Mouse (Mus musculus) midbrain, postnatal 0 days (tissue): Measurements from ENCODE around the gene Pnrc1. TPM values are rescaled to one million over a fixed set of nuclear protein-coding genes. Genes with fewer than 3 reads are reported as not detected.

Experiments used
- ATAC-seq: fragments of 200-750 bp; cut with Nextera tagmentation; 2 replicates; pipeline ENCODE4 v1.8.0; 2017; ENCODE audit warnings: moderate number of reproducible peaks, mild to moderate bottlenecking, moderate TSS enrichment, moderate library complexity; ENCODE audit not compliant: low FRiP score
- DNase-seq: peaks from one replicate; pipeline ENCODE4 v3.0.0-alpha.2; 2015; ENCODE audit warnings: low spot score
- H3K27ac ChIP-seq: fragments of 300-500 bp; sonication (generic); 2 replicates; pipeline ENCODE4 v1.5.1; 2014; ENCODE audit warnings: low read depth, mild to moderate bottlenecking, low read length, mixed read lengths
- H3K27me3 ChIP-seq: fragments of 300-500 bp; sonication (generic); 2 replicates; pipeline ENCODE4 v1.6.1; 2014; ENCODE audit warnings: low read length, control low read depth, mixed read lengths; ENCODE audit not compliant: insufficient read depth
- H3K36me3 ChIP-seq: fragments of 300-500 bp; sonication (generic); 2 replicates; pipeline ENCODE4 v1.6.1; 2014; ENCODE audit warnings: low read length, control low read depth, mixed read lengths; ENCODE audit not compliant: insufficient read depth
- H3K4me1 ChIP-seq: fragments of 300-500 bp; sonication (generic); 2 replicates; pipeline ENCODE4 v1.6.1; 2014; ENCODE audit warnings: mild to moderate bottlenecking, control low read depth, antibody characterized with exemption, low read length, mixed read lengths; ENCODE audit not compliant: insufficient read depth
- H3K4me2 ChIP-seq: fragments of 300-500 bp; sonication (generic); 2 replicates; pipeline ENCODE4 v1.6.1; 2014; ENCODE audit warnings: low read depth, mild to moderate bottlenecking, low read length, mixed read lengths; ENCODE audit not compliant: poor library complexity, severe bottlenecking
- H3K4me3 ChIP-seq: fragments of 300-500 bp; sonication (generic); 2 replicates; pipeline ENCODE4 v1.5.1; 2014; ENCODE audit warnings: low read depth, mild to moderate bottlenecking, low read length, moderate library complexity
- H3K9ac ChIP-seq: fragments of 300-500 bp; sonication (generic); replicated peaks from 2 replicates; pipeline ENCODE4 v1.6.1; 2014; ENCODE audit warnings: mild to moderate bottlenecking, low read length, moderate library complexity, mixed read lengths; ENCODE audit not compliant: poor library complexity, severe bottlenecking
- H3K9me3 ChIP-seq: fragments of 300-500 bp; sonication (generic); 2 replicates; pipeline ENCODE4 v1.6.1; 2016; ENCODE audit warnings: low read length, control low read depth
- CTCF ChIP-seq: IDR thresholded peaks from 2 replicates; pipeline ENCODE4 v1.5.1; 2016; ENCODE audit warnings: antibody characterized with exemption, mild to moderate bottlenecking
- WGBS: fragments of 180-500 bp; shearing (Covaris S2); extraction: QIAGEN DNeasy Blood & Tissue Kit; methylation state at CpG from one replicate; pipeline ENCODE4 v1.1.7; 2014; 5-methylcytosine and 5-hydroxymethylcytosine counted together
- polyA plus RNA-seq: library from polyadenylated mRNA; unstranded; fragments of >200 nt; fragmentation: Nextera tagmentation; extraction: Ambion mirVana; gene quantifications from 2 replicates; pipeline ENCODE4 v1.2.1, GENCODE M21; 2015
- total RNA-seq: library from RNA; depleted of rRNA; stranded (reverse); fragments of >200 nt; gene quantifications from 2 replicates; pipeline ENCODE4 v1.2.3, GENCODE M21; 2014; rRNA removed

The Pnrc1 gene
- total and polyA plus RNA-seq, 2 experiments from 2014 or later: 43.6 to 91.3 TPM

DNA sequence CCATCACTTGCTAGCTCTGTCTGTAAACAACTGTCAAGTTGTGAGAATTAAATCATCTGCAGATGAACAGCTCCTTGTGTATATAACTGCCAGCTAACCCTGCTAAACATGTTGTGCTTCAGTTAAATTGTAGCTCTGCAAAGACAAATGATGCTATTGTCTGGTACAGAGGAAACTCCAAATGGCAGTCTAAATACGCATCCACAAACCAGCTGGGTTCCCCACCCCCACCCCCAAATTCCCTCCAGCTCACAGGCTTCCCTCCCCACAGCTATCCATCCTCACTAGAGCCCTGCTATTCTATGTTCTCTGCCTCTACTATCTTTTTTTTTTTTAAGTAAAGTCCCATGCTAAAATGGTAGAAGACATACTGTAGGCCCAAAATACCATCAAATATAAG, 68.1 kb downstream of the Pnrc1 start:
- Histone ChIP-seq H3K27me3 (no peaks in the 10 kb centered on the region), H3K4me2 (no peak overlapping the region), H3K36me3 (peaks cover 6% of the 10 kb centered on the region), H3K4me1 (no peaks in the 10 kb centered on the region), H3K9ac (no peak overlapping the region), H3K9me3 (no peaks in the 10 kb centered on the region), H3K27ac (no peak overlapping the region), H3K4me3 (no peak overlapping the region)
- ATAC-seq: no peak
- WGBS: 63% methylated on average over 1 of the region's 1 CpGs
- no peak for DNase-seq
- no peak for TF ChIP-seq CTCF

DNA sequence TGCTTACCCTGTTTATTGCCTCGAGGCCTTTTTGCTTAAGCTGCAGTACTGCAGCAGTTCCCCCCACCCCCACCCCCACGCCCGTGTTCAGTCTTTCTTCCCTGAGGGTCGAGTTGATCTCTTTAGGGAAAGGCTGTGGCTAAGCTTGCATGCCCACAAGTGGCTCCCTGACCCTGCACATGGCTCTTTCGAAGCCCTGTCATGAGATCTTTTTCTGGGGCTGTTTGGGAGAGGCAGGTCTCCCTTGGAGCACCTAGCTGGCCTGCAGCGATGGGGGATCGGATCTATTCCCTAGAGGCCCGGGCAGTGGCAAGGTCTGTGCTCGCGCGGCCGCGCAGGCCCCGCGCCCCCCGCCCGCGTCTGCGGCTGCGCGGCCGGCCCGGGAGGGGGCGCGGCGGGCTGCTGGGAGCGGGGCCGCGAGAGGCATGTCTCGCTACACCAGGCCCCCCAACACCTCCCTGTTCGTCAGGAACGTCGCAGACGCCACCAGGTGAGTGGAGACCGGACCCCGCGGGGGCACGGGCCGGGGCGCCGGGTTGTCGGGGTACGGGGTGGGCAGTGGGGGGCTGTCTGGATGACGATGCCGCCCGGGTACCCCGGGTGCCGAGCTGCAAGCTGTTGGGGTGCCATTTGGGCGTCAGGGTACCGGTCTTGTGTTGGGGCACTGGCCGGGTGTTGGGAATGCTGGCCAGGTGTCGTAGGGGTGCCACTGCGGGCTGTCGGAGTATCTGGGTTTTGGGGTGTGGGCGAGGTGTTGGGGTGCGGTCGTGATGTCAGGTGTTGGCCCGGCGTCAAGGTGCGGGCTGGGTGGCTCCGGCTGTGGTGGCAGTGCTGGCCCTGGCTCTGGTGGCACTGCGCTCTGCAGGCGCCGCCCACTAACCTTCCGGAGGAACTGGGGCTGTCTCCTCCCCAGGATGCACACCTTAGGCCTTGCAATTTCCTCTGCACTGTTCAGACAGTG, 80.8 kb downstream of the Pnrc1 start, which contains the start of gene Srsf12:
TSS of gene Srsf12 (plus strand) at position 111 of the 961 bp plus-strand sequence.
- H3K36me3 ChIP-seq: no peaks in the 10 kb centered on the region
- peak within 1 kb of the TSS; percentile 84 for H3K4me3 ChIP-seq
- peak; percentile 20; the same call in 1 of the 2 replicates for TF ChIP-seq CTCF
- H3K9me3 ChIP-seq: no peaks in the 10 kb centered on the region
- peak within 1 kb of the TSS; percentile 87 for H3K4me2 ChIP-seq
- 0 out of 2 replicates have a peak, but pooled peaks cover 2% of the 10 kb centered on the region for H3K4me1 ChIP-seq
- WGBS: 2% methylated on average over 56 of the region's 65 CpGs
- H3K27me3 ChIP-seq: no peaks in the 10 kb centered on the region
- peak within 1 kb of the TSS; percentile 95 for H3K27ac ChIP-seq
- DNase-seq (peak; percentile 69), ATAC-seq (peak; percentile 91)
- peak within 1 kb of the TSS; percentile 96 for H3K9ac ChIP-seq

DNA sequence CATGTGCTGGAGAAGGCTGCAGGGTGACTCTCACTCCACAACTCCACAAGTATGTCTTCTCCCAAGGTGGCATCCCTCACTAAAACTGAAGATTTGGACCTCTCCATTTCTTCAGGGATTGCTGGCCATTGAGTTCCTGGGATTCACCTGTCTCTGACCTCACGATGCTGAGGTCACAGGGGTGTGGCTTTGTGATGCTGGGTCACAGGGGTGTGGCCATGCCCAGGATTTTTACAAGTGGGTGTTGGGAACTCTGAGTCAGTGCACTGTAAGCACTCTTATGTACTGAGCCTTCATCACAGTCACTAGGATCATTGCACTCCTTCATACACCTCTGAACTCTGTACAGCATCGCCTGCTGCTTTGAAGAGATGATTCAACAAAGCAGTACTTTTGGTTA, 82.4 kb downstream of the Pnrc1 start:
- 69% methylated on average over 2 of the region's 2 CpGs for WGBS
- H3K27ac ChIP-seq: no peak overlapping the region
- no peaks in the 10 kb centered on the region for H3K36me3 ChIP-seq
- no peaks in the 10 kb centered on the region for H3K9me3 ChIP-seq
- TF ChIP-seq CTCF: no peak
- 0 out of 2 replicates have a peak, but pooled peaks cover 2% of the 10 kb centered on the region for H3K4me1 ChIP-seq
- H3K4me2 ChIP-seq: no peak overlapping the region
- no peak for ATAC-seq
- no peak overlapping the region for H3K4me3 ChIP-seq
- no peak for DNase-seq
- no peak overlapping the region for H3K9ac ChIP-seq
- H3K27me3 ChIP-seq: no peaks in the 10 kb centered on the region

DNA sequence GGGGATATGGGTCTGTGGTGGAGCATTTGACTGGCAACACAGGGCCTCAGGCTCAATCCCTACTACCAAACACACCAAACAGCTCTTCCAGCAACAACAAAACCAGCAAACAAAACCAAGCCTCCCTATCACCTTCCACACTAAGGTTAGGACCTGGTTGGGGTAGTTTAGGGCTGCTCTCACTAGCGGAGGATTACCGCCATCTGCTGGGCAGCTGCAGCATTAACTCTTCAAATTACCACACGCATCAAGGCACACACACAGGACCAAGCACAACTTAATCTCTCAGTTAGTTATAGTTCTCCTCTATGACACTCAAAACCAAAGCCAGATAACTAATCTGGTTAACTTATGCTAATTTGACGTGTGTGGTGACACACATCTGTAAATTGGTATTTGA, 85.3 kb downstream of the Pnrc1 start:
- WGBS: 6% methylated on average over 4 of the region's 4 CpGs
- ATAC-seq: no peak
- Histone ChIP-seq H3K36me3 (no peaks in the 10 kb centered on the region), H3K9ac (no peak overlapping the region), H3K9me3 (no peaks in the 10 kb centered on the region), H3K27me3 (no peaks in the 10 kb centered on the region), H3K4me2 (no peak overlapping the region), H3K4me1 (no peaks in the 10 kb centered on the region), H3K4me3 (no peak overlapping the region), H3K27ac (no peak overlapping the region)
- DNase-seq: peak; percentile 47
- TF ChIP-seq CTCF: peak; percentile 78

DNA sequence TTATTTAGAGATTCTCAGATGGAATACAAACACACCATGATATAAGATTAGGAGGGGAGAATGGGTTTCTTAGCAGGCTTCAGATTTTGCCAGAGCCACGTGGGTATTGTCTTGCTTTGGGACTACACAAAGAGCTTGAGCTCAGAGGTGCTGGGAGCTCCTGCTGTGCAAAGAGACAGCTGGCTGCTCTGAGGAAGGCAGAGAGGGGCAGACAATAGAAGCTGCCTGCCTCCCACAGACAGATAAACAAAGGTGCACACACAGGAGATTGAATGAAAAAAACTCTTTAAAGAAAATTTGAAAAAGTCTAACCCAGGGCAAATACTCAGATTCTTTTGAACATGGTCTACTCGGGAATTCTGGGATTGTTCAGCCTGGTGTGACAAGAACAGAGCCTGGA, 91.8 kb downstream of the Pnrc1 start:
- no peak overlapping the region for H3K9ac ChIP-seq
- ATAC-seq (no peak), DNase-seq (no peak)
- H3K4me3 ChIP-seq: no peak overlapping the region
- no peaks in the 10 kb centered on the region for H3K27me3 ChIP-seq
- no peaks in the 10 kb centered on the region for H3K9me3 ChIP-seq
- under 1% methylated on average over 2 of the region's 2 CpGs for WGBS
- no peak for TF ChIP-seq CTCF
- no peak overlapping the region for H3K4me2 ChIP-seq
- no peaks in the 10 kb centered on the region for H3K36me3 ChIP-seq
- H3K27ac ChIP-seq: no peak overlapping the region
- H3K4me1 ChIP-seq: no peaks in the 10 kb centered on the region

Other genes starting within 250 kb of the Pnrc1 start
- gene Gabrr2, start 227.2 kb downstream of the Pnrc1 start, total RNA-seq: not detected in 2 replicates
- 0.15 and 0.48 TPM in 2 replicates for gene Gabrr2, start 227.2 kb downstream of the Pnrc1 start, polyA plus RNA-seq
- 1.4 and 1.8 TPM in 2 replicates for gene Gabrr1, start 157.6 kb downstream of the Pnrc1 start, total RNA-seq
- 1.4 and 1.5 TPM in 2 replicates for gene Gabrr1, start 157.6 kb downstream of the Pnrc1 start, polyA plus RNA-seq
- gene Pm20d2, start 100.4 kb downstream of the Pnrc1 start, total RNA-seq: 7.7 and 9.2 TPM in 2 replicates
- gene Pm20d2, start 100.4 kb downstream of the Pnrc1 start, polyA plus RNA-seq: 2.9 and 3.6 TPM in 2 replicates
- gene Srsf12, start 81.2 kb downstream of the Pnrc1 start, total RNA-seq: 84.2 and 88.0 TPM in 2 replicates
- 76.7 and 77.4 TPM in 2 replicates for gene Srsf12, start 81.2 kb downstream of the Pnrc1 start, polyA plus RNA-seq
- gene Rngtt, start 20.1 kb upstream of the Pnrc1 start, total RNA-seq: 16.1 and 17.7 TPM in 2 replicates
- 13.2 and 16.8 TPM in 2 replicates for gene Rngtt, start 20.1 kb upstream of the Pnrc1 start, polyA plus RNA-seq